Mouse (Mus musculus) lung, postnatal 0 days (tissue): ENCODE data around the gene Spred2. TPM values are rescaled to one million over a fixed set of nuclear protein-coding genes. Genes with fewer than 3 reads are reported as not detected.

Experiments used
- ATAC-seq: fragments of 200-750 bp; cut with Nextera tagmentation; 2 replicates; pipeline ENCODE4 v1.8.0; 2017; ENCODE audit warnings: moderate library complexity
- DNase-seq: peaks from one replicate; pipeline ENCODE4 v3.0.0-alpha.2; 2016; ENCODE audit warnings: low spot score
- H3K27ac ChIP-seq: fragments of 300-500 bp; sonication (generic); 2 replicates; pipeline ENCODE4 v1.5.1; 2014; ENCODE audit warnings: antibody characterized with exemption, mild to moderate bottlenecking, low read length, mixed read lengths
- H3K27me3 ChIP-seq: fragments of 300-500 bp; sonication (generic); replicated peaks from 2 replicates; pipeline ENCODE4 v1.6.1; 2014; ENCODE audit warnings: low read length, mixed read lengths; ENCODE audit not compliant: insufficient read depth
- H3K36me3 ChIP-seq: fragments of 300-500 bp; sonication (generic); 2 replicates; pipeline ENCODE4 v1.6.1; 2014; ENCODE audit warnings: low read length, mixed read lengths; ENCODE audit not compliant: insufficient read depth
- H3K4me1 ChIP-seq: fragments of 300-500 bp; sonication (generic); 2 replicates; pipeline ENCODE4 v1.6.1; 2014; ENCODE audit warnings: antibody characterized with exemption, low read depth, low read length, mixed read lengths; ENCODE audit not compliant: insufficient read depth
- H3K4me2 ChIP-seq: fragments of 300-500 bp; sonication (generic); replicated peaks from 2 replicates; pipeline ENCODE4 v1.6.1; 2014; ENCODE audit warnings: low read depth, mild to moderate bottlenecking, low read length, moderate library complexity, mixed read lengths
- H3K4me3 ChIP-seq: fragments of 300-500 bp; sonication (generic); 2 replicates; pipeline ENCODE4 v1.5.1; 2014; ENCODE audit warnings: low read depth, low read length
- H3K9ac ChIP-seq: fragments of 300-500 bp; sonication (generic); replicated peaks from 2 replicates; pipeline ENCODE4 v1.6.1; 2014; ENCODE audit warnings: low read depth, mild to moderate bottlenecking
- H3K9me3 ChIP-seq: fragments of 300-500 bp; sonication (generic); 2 replicates; pipeline ENCODE4 v1.6.1; 2016; ENCODE audit warnings: low read length, mixed read lengths
- CTCF ChIP-seq: IDR thresholded peaks from 2 replicates; pipeline ENCODE4 v1.5.1; 2016; ENCODE audit warnings: antibody characterized with exemption, mild to moderate bottlenecking
- EP300 ChIP-seq: IDR thresholded peaks from 2 replicates; pipeline ENCODE4 v1.6.1; 2016; ENCODE audit warnings: antibody characterized with exemption, mild to moderate bottlenecking, control low read depth
- WGBS: fragments of 180-500 bp; shearing (Covaris S2); extraction: QIAGEN DNeasy Blood & Tissue Kit; methylation state at CpG from one replicate; pipeline ENCODE4 v1.1.7; 2014; 5-methylcytosine and 5-hydroxymethylcytosine counted together
- polyA plus RNA-seq: library from polyadenylated mRNA; unstranded; fragments of >200 nt; fragmentation: Nextera tagmentation; extraction: Ambion mirVana; gene quantifications from 2 replicates; pipeline ENCODE4 v1.2.1, GENCODE M21; 2015

Gene Spred2
- polyA plus RNA-seq, 1 experiment from 2014 or later: 3.9 TPM

- ATAC-seq: no peak
- no peak overlapping the region for H3K4me3 ChIP-seq
- H3K9ac ChIP-seq: no peak overlapping the region
Observed at GRCm38 (mm10) chr11:20033541-20034160, 109.5 kb downstream of the Spred2 start.

GRCm38 (mm10) chr11:20034337-20034947 lies 110.3 kb downstream of the Spred2 start:
- no peak overlapping the region for H3K4me2 ChIP-seq
- WGBS: 67% methylated on average over 14 of the region's 14 CpGs
- TF ChIP-seq CTCF (no peak), EP300 (no peak)

More at GRCm38 (mm10) chr11:20033541-20034160, 109.5 kb downstream of the Spred2 start:
- 60% methylated on average over 6 of the region's 6 CpGs for WGBS
- H3K36me3 ChIP-seq: no peaks in the 10 kb centered on the region
- H3K4me2 ChIP-seq: no peak overlapping the region
- H3K27me3 ChIP-seq: no peaks in the 10 kb centered on the region
- H3K4me1 ChIP-seq: no peaks in the 10 kb centered on the region
- no peak for DNase-seq
- no peaks in the 10 kb centered on the region for H3K9me3 ChIP-seq
- H3K27ac ChIP-seq: no peak overlapping the region
- no peak for TF ChIP-seq CTCF
- TF ChIP-seq EP300: no peak

GRCm38 (mm10) chr11:20035343-20035928 lies 111.3 kb downstream of the Spred2 start:
- Histone ChIP-seq H3K4me2 (no peak overlapping the region), H3K9me3 (no peaks in the 10 kb centered on the region), H3K36me3 (no peaks in the 10 kb centered on the region), H3K4me3 (no peak overlapping the region), H3K9ac (no peak overlapping the region), H3K27ac (no peak overlapping the region), H3K27me3 (no peaks in the 10 kb centered on the region), H3K4me1 (no peaks in the 10 kb centered on the region)
- ATAC-seq (no peak), DNase-seq (no peak)
- WGBS: 50% methylated on average over 11 of the region's 11 CpGs
- TF ChIP-seq EP300 (no peak), CTCF (no peak)

More at GRCm38 (mm10) chr11:20034337-20034947, 110.3 kb downstream of the Spred2 start:
- Histone ChIP-seq H3K4me3 (no peak overlapping the region), H3K36me3 (no peaks in the 10 kb centered on the region), H3K27me3 (no peaks in the 10 kb centered on the region), H3K27ac (no peak overlapping the region), H3K4me1 (no peaks in the 10 kb centered on the region), H3K9ac (no peak overlapping the region), H3K9me3 (no peaks in the 10 kb centered on the region)
- ATAC-seq (no peak), DNase-seq (no peak)

GRCm38 (mm10) chr11:20035972-20036371 lies 111.8 kb downstream of the Spred2 start:
- H3K4me3 ChIP-seq: no peak overlapping the region
- no peaks in the 10 kb centered on the region for H3K4me1 ChIP-seq
- ATAC-seq (no peak), DNase-seq (no peak)
- H3K9ac ChIP-seq: no peak overlapping the region
- WGBS: 76% methylated on average over 7 of the region's 7 CpGs
- no peaks in the 10 kb centered on the region for H3K9me3 ChIP-seq
- no peaks in the 10 kb centered on the region for H3K36me3 ChIP-seq
- no peak overlapping the region for H3K27ac ChIP-seq
- H3K4me2 ChIP-seq: no peak overlapping the region
- no peak for TF ChIP-seq CTCF
- no peak for TF ChIP-seq EP300
- H3K27me3 ChIP-seq: no peaks in the 10 kb centered on the region

GRCm38 (mm10) chr11:20037739-20038138 lies 113.6 kb downstream of the Spred2 start:
- no peaks in the 10 kb centered on the region for H3K36me3 ChIP-seq
- no peak for ATAC-seq
- no peak overlapping the region for H3K9ac ChIP-seq
- DNase-seq: no peak
- no peaks in the 10 kb centered on the region for H3K9me3 ChIP-seq
- no peaks in the 10 kb centered on the region for H3K27me3 ChIP-seq
- H3K4me1 ChIP-seq: no peaks in the 10 kb centered on the region
- 85% methylated on average over 4 of the region's 4 CpGs for WGBS
- no peak overlapping the region for H3K4me3 ChIP-seq
- TF ChIP-seq EP300: no peak
- no peak for TF ChIP-seq CTCF
- H3K27ac ChIP-seq: no peak overlapping the region
- H3K4me2 ChIP-seq: no peak overlapping the region

GRCm38 (mm10) chr11:20038723-20039122 lies 114.5 kb downstream of the Spred2 start:
- no peak for DNase-seq
- no peak for TF ChIP-seq CTCF
- TF ChIP-seq EP300: no peak
- H3K9me3 ChIP-seq: no peaks in the 10 kb centered on the region

More at GRCm38 (mm10) chr11:20038723-20039122, 114.5 kb downstream of the Spred2 start:
- Histone ChIP-seq H3K27ac (no peak overlapping the region), H3K36me3 (no peaks in the 10 kb centered on the region), H3K4me2 (no peak overlapping the region), H3K9ac (no peak overlapping the region), H3K4me3 (no peak overlapping the region), H3K4me1 (no peaks in the 10 kb centered on the region), H3K27me3 (no peaks in the 10 kb centered on the region)
- peak; percentile 28 for ATAC-seq
- 40% methylated on average over 8 of the region's 8 CpGs for WGBS
